Mouse (Mus musculus) neural tube, embryonic 10.5 days (tissue): ENCODE measurements around the gene Naa35.

ENCODE experiments used
- DNase-seq: peaks from one replicate; pipeline ENCODE4 v3.0.0-alpha.2; 2017; ENCODE audit warnings: low spot score; ENCODE audit errors: extremely low spot score

The Naa35 gene

GRCm38 (mm10) chr13:59669946-59670345, 84.9 kb downstream of the Naa35 start:
- no peak for DNase-seq

DNA sequence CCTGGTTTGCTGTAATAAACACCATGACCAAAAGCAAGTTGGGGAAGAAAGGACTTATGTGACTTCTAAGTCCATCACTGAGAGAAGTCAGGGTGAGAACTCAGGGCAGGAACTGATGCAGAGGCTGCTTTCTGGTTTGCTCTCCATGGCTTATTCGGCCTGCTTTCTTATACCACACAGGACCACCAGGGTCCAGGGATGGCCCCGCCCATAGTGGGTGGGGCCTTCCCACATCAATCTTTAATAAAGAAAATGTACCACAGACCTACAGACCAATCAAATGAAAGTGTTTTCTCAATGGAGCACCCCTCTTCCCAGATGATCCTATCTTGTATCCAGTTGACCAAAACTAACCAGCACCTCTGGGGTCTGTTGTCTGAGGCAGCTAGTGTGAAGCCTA, 86.5 kb downstream of the Naa35 start:
- DNase-seq: no peak

- no peak for DNase-seq
Observed at GRCm38 (mm10) chr13:59672248-59672647, 87.2 kb downstream of the Naa35 start.

GRCm38 (mm10) chr13:59673597-59673996, 88.5 kb downstream of the Naa35 start:
- no peak for DNase-seq

DNA sequence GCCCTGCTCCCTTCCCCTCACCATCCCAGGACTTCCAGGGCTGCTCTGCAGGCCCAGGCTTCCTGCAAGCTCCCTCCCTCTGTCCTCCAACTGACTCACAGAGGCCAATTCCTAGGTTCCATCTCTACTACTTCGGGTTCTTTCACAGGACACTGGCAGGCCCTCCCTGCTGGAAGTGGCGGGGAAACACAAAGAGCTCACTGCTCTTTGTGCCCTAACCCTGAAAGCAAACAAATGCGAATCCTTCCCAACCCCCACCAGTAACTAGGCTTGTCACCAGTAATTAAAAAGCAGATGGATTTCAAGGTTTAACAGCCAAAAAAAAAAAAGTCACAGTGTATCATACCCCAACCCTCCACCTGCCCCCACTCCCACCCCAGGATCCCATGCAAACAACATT, 89.2 kb downstream of the Naa35 start:
- peak; percentile 61 for DNase-seq

- peak; percentile 63 for DNase-seq
Observed at GRCm38 (mm10) chr13:59674761-59675150, 89.7 kb downstream of the Naa35 start.

- peak; percentile 80 for DNase-seq
Observed at GRCm38 (mm10) chr13:59675151-59676011, 90.3 kb downstream of the Naa35 start, which contains the start of gene Golm1. Gene Golm1, minus strand, starts transcription at chr13:59675811.

DNA sequence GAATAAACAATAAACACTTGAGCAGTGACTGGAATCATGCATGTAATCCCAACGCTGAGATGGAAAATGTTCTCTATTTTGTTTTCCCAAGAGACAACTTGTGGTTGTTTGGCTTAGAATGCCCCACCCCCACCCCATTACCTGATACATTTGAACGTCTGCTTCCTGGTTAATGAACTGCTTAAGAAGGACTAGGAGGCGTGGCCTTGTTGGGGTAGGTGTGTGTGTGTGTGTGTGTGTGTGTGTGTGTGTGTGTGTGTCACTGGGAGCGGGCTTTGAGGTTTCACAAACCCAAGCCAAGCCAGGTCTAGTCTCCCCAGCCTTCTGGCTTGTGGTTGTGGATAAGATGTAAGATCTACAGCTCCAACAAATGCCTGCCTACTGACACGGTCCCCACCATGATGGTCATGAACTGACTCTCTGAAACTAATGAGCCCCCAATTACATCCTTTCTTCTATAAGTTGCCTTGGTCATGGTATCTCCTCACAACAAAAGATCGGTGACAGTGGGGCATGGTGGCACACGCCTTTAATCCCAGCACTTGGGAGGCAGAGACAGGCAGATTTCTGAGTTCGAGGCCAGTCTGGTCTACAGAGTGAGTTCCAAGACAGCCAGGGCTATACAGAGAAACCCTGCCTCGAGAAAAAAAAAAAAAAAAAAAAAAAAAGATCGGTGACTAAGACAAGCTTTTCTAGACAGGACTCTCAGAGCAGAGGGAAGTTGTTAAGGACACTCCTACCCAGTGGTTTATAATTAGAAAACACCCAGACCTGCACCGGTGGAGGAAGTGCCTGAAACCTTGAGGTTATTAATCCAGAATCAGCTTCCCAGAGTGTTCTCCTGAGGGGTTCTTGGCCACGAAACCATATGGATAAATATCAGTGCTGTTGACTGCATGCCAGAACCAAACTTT, 91.5 kb downstream of the Naa35 start:
- DNase-seq: no peak

DNA sequence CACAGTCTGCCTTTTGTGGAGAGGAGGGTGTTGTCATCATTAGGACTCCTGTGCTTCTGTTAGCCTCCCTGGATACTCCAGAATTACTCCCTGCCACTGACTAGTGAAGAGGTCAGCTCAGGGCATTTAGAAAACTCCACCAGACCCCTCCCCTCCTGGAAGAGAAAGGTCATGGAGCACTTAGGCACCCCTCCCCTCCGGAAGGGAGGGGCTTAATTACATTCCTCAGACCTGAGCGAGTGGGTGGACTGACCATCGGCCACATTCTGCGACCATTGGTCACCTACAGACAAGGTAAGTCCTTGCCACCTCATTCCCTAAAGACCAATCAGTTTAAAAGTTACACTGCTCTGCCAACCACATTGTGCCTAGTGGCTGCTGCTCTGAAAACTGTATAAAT, 94.2 kb downstream of the Naa35 start:
- DNase-seq: no peak

DNA sequence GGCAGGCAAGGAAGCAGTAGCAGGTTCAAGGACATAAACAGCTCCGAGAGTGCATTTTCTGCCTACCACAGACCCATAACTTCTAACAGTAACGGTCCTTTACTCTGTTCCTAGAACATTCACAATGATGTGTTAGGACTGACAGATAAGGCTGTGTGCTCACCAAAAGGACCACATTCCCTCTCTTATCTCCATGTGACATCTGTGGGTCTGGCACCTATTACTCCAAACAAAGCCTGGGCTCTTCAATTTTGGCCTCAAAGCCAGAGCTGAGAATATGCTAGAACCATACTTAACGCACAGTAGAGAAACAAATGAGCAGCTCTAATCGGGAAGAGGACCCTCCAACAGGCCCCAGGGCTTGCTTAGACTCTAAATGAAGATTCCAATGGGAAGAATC, 94.8 kb downstream of the Naa35 start:
- no peak for DNase-seq

- no peak for DNase-seq
Observed at GRCm38 (mm10) chr13:59682629-59683028, 97.6 kb downstream of the Naa35 start.

GRCm38 (mm10) chr13:59685236-59685635, 100.2 kb downstream of the Naa35 start:
- no peak for DNase-seq
